8 mouse cellular contexts compared by ENCODE assay signal in genomic region chr9:74975911-74976563, GRCm38 (mm10). TPM values are rescaled to one million over a fixed set of nuclear protein-coding genes. Genes with fewer than 3 reads are reported as not detected.
A peak's percentile ranks its signal among the peaks of the same experiment; 100 is the strongest.
DNase-seq lines count a peak whose midpoint lies in the region; ATAC-seq and TF ChIP-seq lines count a peak whose summit lies in the region.

No protein-coding gene starts in this region.

- H3K4me3 ChIP-seq in cerebellum, adult 2 months (replicated peaks; ENCODE audit: insufficient read depth, low read depth, low read length): peak overlapping the region; percentile 78
- peak overlapping the region; percentile 62 for H3K4me3 ChIP-seq in hindbrain, embryonic 10.5 days
- peak overlapping the region; percentile 54 for H3K4me3 ChIP-seq in lung, embryonic 15.5 days
- H3K4me3 ChIP-seq in olfactory bulb, adult 2 months (ENCODE audit: insufficient read depth, low read depth, low read length): peak overlapping the region; percentile 61

- H3K27ac ChIP-seq in cerebellum, adult 2 months (ENCODE audit: insufficient read depth, low read length): peak overlapping the region; percentile 92
- peak overlapping the region; percentile 89 for H3K27ac ChIP-seq in hindbrain, embryonic 10.5 days
- peak overlapping the region; percentile 88 for H3K27ac ChIP-seq in lung, embryonic 15.5 days
- peak overlapping the region; percentile 88 for H3K27ac ChIP-seq in olfactory bulb, adult 2 months (ENCODE audit: insufficient read depth, low read depth, low read length)

- peak; percentile 80 for DNase-seq in MEL-GATA-1-ER (ENCODE audit: extremely low read depth, low read depth)
- peak; percentile 92 to 93 for DNase-seq in cerebellum, adult 2 months
- peak; percentile 87 to 92 for DNase-seq in frontal cortex, adult 2 months (ENCODE audit: extremely low spot score in 1 of 2, low spot score in 1 of 2)
- DNase-seq in hindbrain, embryonic 10.5 days (ENCODE audit: low spot score): peak; percentile 88
- peak; percentile 84 for DNase-seq in layer of hippocampus, adult 9-10 months (ENCODE audit: low spot score)
- peak; percentile 89 to 90 for DNase-seq in thymus, adult 18-20 months

- peak overlapping the region; percentile 64 for H3K9ac ChIP-seq in lung, embryonic 15.5 days

- peaks cover 20% of the 10 kb centered on the region for H3K4me1 ChIP-seq in cerebellum, adult 2 months (ENCODE audit: control insufficient read depth, insufficient read depth, low read length)
- H3K4me1 ChIP-seq in hindbrain, embryonic 10.5 days (replicated peaks): peaks cover 25% of the 10 kb centered on the region
- H3K4me1 ChIP-seq in lung, embryonic 15.5 days: peaks cover 19% of the 10 kb centered on the region
- peaks cover 23% of the 10 kb centered on the region for H3K4me1 ChIP-seq in olfactory bulb, adult 2 months (ENCODE audit: control insufficient read depth, insufficient read depth, low read length)

- peak; percentile 96 for TF ChIP-seq POLR2A in cerebellum, adult 2 months (IDR thresholded peaks at IDR 0.05; ENCODE audit: borderline replicate concordance, insufficient read depth, low read length)
- peak; percentile 88 for TF ChIP-seq POLR2A in olfactory bulb, adult 2 months (IDR thresholded peaks at IDR 0.05; ENCODE audit: insufficient read depth, low read depth, low read length)

- no peak for TF ChIP-seq CTCF in cerebellum, adult 2 months (IDR thresholded peaks at IDR 0.05; ENCODE audit: borderline replicate concordance, insufficient read depth, low read depth, low read length)
- TF ChIP-seq CTCF in olfactory bulb, adult 2 months (IDR thresholded peaks at IDR 0.05; ENCODE audit: insufficient read depth, low read depth, low read length): no peak

- H3K27me3 ChIP-seq in cerebellum, adult 2 months (ENCODE audit: control insufficient read depth, insufficient read depth, low read length): no peaks in the 10 kb centered on the region
- 0 out of 2 replicates have a peak, but pooled peaks cover 3% of the 10 kb centered on the region for H3K27me3 ChIP-seq in hindbrain, embryonic 10.5 days (ENCODE audit: insufficient read depth, poor library complexity, severe bottlenecking)
- H3K27me3 ChIP-seq in lung, embryonic 15.5 days: no peaks in the 10 kb centered on the region

- H3K9me3 ChIP-seq in hindbrain, embryonic 10.5 days: no peaks in the 10 kb centered on the region
- H3K9me3 ChIP-seq in lung, embryonic 15.5 days: no peaks in the 10 kb centered on the region

- H3K4me2 ChIP-seq in lung, embryonic 15.5 days: peak overlapping the region; percentile 71

- ATAC-seq in lung, embryonic 15.5 days (ENCODE audit: borderline replicate concordance, extremely low read depth, low FRiP score, low TSS enrichment): peak; percentile 100

- no peaks in the 10 kb centered on the region for H3K36me3 ChIP-seq in hindbrain, embryonic 10.5 days
- H3K36me3 ChIP-seq in lung, embryonic 15.5 days: no peaks in the 10 kb centered on the region

- under 1% methylated on average over 23 of the region's 23 CpGs for WGBS in cerebellum, adult 2 months
- WGBS in hindbrain, embryonic 10.5 days: under 1% methylated on average over 23 of the region's 23 CpGs
- WGBS in lung, embryonic 15.5 days: under 1% methylated on average over 23 of the region's 23 CpGs
- under 1% methylated on average over 23 of the region's 23 CpGs for WGBS in olfactory bulb, adult 2 months

RNA-seq across cellular contexts. Expression of gene Fam214a, which starts 23.4 kb away (rescaled TPM):
- 36.2 and 39.2 TPM in 2 replicates for polyA plus RNA-seq in cerebellum, adult 2 months (2012; rRNA removed)
- polyA plus RNA-seq in frontal cortex, adult 2 months (2012; rRNA removed): 33.8 and 37.0 TPM in 2 replicates
- 8.6 and 13.1 TPM in 2 replicates for polyA plus RNA-seq in hindbrain, embryonic 10.5 days (2016; fragmentation: Nextera tagmentation; extraction: Ambion mirVana)
- polyA plus RNA-seq in lung, embryonic 15.5 days (2015; fragmentation: Nextera tagmentation; extraction: Ambion mirVana): 9.6 and 12.0 TPM in 2 replicates
- polyA plus RNA-seq in olfactory bulb, adult 2 months (2012; ENCODE audit: insufficient read depth, insufficient read length, low replicate concordance, missing spikeins): not detected in 2 replicates

Comparison
In these comparisons a context has a peak if more than half of its experiments do, and no peak if none do; other contexts are left out.
1. Peak in every context shown above with its lines: DNase-seq, ATAC-seq, H3K4me3 ChIP-seq and H3K27ac ChIP-seq.